Mouse (Mus musculus) frontal cortex, adult 2 months (tissue): ENCODE results near the gene Fzr1. TPM values are rescaled to one million over a fixed set of nuclear protein-coding genes. Genes with fewer than 3 reads are reported as not detected.

Source experiments
- DNase-seq, 2 experiments: peaks; one replicate each; pipeline ENCODE4 v3.0.0; 2022; ENCODE audit warnings: low spot score in 1 of 2; ENCODE audit errors: extremely low spot score in 1 of 2
- polyA plus RNA-seq: library from polyadenylated mRNA; depleted of rRNA; stranded (reverse); fragments of >200 nt; gene quantifications from 2 replicates; pipeline ENCODE4 v1.2.3, GENCODE M21; 2012; rRNA removed

The Fzr1 gene
- polyA plus RNA-seq, result 66.9 and 71.6 TPM in 2 replicates

DNA sequence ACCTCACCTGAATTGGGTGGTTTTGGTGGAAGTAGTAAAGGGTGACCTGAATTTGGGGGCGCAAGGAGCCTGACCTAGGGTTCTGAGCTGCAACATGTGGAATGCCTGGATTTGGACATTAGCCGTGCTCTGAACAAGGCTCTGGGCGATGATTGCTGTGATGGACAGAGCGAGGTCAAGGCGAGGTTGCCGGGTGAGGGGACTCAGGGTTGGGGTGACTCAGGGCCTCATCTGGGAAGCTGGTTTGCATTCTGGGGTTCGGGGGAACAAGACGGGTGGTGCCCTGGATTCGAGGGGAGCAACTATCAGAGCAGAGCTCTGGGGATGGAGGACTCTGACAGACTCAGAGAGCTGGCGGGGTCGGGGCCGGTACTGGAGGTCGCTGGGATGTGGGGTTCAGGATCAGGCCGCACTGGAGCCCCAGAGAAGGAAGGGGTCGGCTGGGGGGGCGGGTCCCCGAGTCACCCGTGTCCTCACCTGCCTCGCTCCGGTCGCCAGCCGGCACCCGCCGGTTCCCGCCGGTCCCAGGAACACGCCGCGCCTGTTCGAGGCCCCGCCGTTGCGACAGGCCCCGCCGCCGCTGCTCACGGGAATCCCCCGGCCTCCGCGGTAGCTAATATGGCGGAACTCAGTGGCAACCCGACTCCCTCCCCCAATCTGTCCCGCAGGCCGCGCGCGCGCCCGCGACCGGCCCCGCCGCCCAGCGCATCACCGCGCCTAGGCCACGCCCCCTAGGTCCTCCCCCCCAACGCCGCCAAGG is at the start of gene Fzr1:
Gene Fzr1 (minus strand): TSS at position 724 of the 760 bp plus-strand sequence.
- DNase-seq, result no peak

- no peak for DNase-seq
Observed at GRCm38 (mm10) chr10:81427804-81428506, 49.6 kb upstream of the Fzr1 start.

DNA sequence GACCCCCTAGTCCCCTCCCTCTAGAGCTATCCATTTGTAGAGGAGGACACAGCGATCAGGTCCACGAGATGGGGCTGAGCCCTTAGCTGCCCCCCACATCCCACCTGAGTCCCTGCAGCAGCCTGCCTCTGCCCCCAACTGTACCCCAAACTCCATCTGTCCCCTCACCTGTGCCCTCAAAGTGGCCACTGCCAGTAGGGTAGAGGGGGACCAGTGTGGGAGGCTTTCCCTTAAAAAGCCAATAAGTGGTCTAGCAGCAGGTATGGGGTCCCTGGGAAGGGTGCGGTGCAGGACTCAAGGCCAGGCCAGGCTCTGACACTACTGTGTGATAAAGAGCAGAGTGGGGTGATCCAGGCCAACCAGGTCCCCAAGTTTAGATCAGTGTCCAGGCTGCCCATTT is 49.0 kb upstream of the Fzr1 start:
- no peak for DNase-seq

DNA sequence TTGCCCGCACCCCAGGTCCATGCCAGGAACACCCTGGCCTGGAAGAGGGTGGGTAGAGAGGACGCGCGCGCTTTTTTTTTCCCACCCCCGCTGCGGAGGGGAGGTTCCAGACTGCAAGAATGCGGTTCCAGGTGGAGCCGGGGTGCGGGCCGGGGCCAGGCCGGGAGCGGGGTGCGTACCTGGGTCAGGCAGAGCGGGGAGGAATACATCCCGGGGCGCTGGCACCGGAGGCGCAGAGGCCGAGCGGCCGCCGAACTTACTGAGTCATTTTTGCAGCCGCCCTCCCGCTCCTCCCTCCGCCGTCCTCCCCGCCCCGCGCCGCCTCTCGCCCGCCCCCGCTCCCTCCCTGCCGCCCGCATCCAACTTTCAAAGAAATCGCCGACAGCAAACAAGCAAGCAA is 48.6 kb upstream of the Fzr1 start:
- DNase-seq, result no peak

GRCm38 (mm10) chr10:81426081-81426671 is 47.9 kb upstream of the Fzr1 start:
- DNase-seq, result peak in 1 of 2 experiments; percentile 3

- DNase-seq, result peak in 1 of 2 experiments; percentile 7
Observed at GRCm38 (mm10) chr10:81425236-81425850, 47.0 kb upstream of the Fzr1 start.

GRCm38 (mm10) chr10:81424246-81425051 is 46.1 kb upstream of the Fzr1 start:
- peak in 1 of 2 experiments; percentile 9 for DNase-seq

GRCm38 (mm10) chr10:81423476-81424245 is 45.3 kb upstream of the Fzr1 start:
- DNase-seq, result peak in 1 of 2 experiments; percentile 0

GRCm38 (mm10) chr10:81422661-81423217 is 44.4 kb upstream of the Fzr1 start:
- DNase-seq, result no peak

DNA sequence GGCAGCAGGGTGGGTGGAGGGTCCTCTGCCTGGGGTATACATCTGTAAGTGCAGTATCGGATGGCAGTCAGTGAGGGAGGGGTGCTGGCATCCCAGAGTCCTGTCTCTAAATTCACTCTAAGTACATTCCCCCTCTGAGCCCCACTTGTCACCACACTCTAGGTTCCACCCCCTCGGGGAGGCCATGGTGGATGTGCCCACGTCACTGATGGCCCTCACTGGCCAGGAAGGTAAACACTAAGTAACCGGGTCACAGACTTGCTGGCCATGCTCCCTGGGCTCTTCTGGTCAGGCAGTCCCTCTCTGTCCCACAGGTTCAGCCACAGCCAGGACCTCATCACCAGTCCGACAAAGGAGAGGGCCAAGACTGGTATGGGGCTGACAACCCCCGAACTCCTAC is 43.9 kb upstream of the Fzr1 start:
- DNase-seq, result no peak

GRCm38 (mm10) chr10:81421797-81422100 is 43.4 kb upstream of the Fzr1 start:
- no peak for DNase-seq

DNA sequence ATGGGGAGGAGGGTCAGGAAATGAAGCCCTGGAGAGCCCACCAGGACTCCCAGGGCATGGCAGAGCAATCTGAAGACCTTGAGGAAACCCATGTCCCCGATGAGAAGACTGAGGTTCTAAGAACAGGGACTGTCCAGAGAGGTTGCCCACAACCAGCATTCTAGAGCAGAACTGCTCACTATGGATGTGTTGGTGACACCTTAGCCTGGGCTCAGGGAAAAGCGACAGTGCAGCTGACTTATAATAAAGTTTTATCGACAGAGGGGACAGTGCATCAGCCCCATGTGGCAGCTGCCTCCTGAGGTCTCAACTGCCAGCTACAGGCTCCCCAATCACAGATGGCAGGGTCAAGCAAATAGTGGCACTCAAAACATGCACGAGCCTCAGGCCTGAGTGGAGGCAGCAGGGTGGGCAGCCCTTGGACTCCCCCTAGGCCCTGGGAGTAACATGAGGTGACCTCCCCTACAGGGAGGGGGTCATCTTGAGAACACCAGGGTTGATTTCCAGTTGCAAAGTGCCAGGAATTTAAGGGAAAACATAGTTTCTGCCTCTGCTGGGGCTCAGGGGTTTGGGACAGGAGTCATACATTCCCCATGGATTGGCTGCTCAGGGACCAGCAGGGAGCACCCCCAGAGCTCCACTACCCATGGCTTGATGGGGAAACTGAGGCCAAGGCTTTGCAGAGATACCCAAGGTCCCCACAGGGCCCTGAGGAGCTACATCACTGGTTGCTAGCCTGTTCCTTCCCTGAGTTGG is 42.9 kb upstream of the Fzr1 start:
- DNase-seq, result no peak

DNA sequence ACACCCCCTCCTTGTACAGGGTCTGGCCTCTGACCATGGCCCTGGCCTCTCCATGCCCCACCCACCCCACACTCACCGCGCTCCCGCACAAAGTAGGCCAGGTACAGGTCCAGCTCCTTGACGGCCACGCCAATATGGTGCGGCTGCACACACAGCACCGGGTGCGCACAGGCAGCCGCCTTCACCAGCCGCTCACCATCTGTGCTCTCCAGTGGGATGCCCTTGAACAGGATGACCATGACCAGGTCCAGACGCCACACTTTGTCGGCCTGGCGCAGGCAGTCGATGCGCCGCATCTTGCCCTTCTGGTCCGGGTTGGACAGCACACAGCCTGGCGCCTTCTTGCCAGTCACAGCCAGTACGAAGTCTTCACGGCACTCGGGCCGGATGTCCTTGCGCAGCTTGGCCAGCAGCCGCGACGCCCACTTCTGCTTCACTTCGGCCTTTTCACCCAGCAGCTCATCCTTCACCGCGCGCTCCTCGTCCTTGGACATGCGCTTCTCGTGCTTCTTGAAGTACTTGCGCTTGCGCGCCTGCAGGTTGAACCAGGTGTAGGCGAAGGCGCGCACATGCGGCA is 42.0 kb upstream of the Fzr1 start:
- DNase-seq, result no peak

DNA sequence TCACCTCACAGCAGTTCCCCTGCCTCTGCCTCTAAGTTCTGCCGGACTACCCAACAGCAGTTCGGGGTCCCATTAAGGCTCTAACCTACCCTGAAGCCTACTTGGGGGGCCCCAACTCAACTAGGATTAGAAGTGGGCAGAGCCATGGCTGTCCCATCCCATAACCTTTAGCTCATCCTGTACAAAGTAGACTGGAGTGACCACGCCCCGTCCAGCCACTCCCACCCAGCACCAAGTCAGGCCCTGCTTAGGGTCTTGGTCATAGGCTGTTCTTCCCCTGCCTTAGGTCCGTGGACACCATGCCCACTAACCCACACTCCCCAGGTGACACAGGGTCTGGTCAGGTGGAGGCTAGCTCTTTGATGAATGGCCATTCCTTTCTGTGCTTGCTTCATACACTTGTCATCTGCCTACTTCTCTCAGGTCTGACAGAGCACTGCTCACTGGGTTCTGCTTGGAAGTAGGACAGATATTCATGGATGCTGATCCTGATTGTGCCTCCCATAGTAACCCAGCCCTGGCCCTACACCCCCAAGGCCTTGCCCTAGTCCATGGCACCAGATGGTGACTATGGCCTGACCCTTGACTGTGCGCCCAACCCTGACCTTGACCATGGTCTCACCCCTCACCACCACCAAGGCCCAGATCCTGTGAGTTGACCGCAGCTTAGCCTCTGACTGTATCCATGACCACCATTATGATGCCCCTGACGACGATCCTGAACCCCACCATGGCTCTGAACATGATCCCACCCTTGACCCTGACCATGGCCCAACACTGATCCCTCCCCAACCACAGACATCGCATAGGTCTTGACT is 41.0 kb upstream of the Fzr1 start:
- no peak for DNase-seq

GRCm38 (mm10) chr10:81418216-81419070 is 40.1 kb upstream of the Fzr1 start:
- DNase-seq, result no peak
